Mouse (Mus musculus): ENCODE measurements around the gene 1700025G04Rik. TPM values are rescaled to one million over a fixed set of nuclear protein-coding genes. Genes with fewer than 3 reads are reported as not detected.

Gene 1700025G04Rik
- total and polyA plus RNA-seq, 2 experiments = 0.39 to 1.1 TPM

- no peak overlapping the region for H3K9ac ChIP-seq (ENCODE audit: low read depth, low read length)
- TF ChIP-seq CTCF (IDR thresholded peaks at IDR 0.05; ENCODE audit: low read depth, low read length) (no peak), POLR2A (IDR thresholded peaks at IDR 0.05; ENCODE audit: extremely low read depth, insufficient read depth, low read length) (no peak)
- no peaks in the 10 kb centered on the region for H3K36me3 ChIP-seq (ENCODE audit: control insufficient read depth, insufficient read depth, low read length)
- no peak overlapping the region for H3K27ac ChIP-seq (replicated peaks; ENCODE audit: insufficient read depth, low read depth, low read length)
- no peak overlapping the region for H3K4me3 ChIP-seq (ENCODE audit: insufficient read depth, low read depth, low read length)
- no peak for DNase-seq (ENCODE audit: extremely low read depth, low read depth, low spot score)
- 85% methylated on average over 8 of the region's 8 CpGs for WGBS
- no peaks in the 10 kb centered on the region for H3K27me3 ChIP-seq (ENCODE audit: control insufficient read depth, insufficient read depth, low read length)
- H3K79me2 ChIP-seq (ENCODE audit: control insufficient read depth, insufficient read depth, low read length) = no peaks in the 10 kb centered on the region
- 0 out of 2 replicates have a peak, but pooled peaks cover 2% of the 10 kb centered on the region for H3K4me1 ChIP-seq (ENCODE audit: control insufficient read depth, insufficient read depth, low read length)
Measured at GRCm38 (mm10) chr1:152039588-152039987, 50.3 kb downstream of the 1700025G04Rik start.

- H3K79me2 ChIP-seq (ENCODE audit: control insufficient read depth, insufficient read depth, low read length) = no peaks in the 10 kb centered on the region
- 57% methylated on average over 9 of the region's 9 CpGs for WGBS
- no peaks in the 10 kb centered on the region for H3K27me3 ChIP-seq (ENCODE audit: control insufficient read depth, insufficient read depth, low read length)
- DNase-seq (ENCODE audit: extremely low read depth, low read depth, low spot score) = no peak
- H3K36me3 ChIP-seq (ENCODE audit: control insufficient read depth, insufficient read depth, low read length) = no peaks in the 10 kb centered on the region
- TF ChIP-seq POLR2A (IDR thresholded peaks at IDR 0.05; ENCODE audit: extremely low read depth, insufficient read depth, low read length) (no peak), CTCF (IDR thresholded peaks at IDR 0.05; ENCODE audit: low read depth, low read length) (no peak)
- H3K27ac ChIP-seq (replicated peaks; ENCODE audit: insufficient read depth, low read depth, low read length) = no peak overlapping the region
- no peak overlapping the region for H3K4me3 ChIP-seq (ENCODE audit: insufficient read depth, low read depth, low read length)
- no peak overlapping the region for H3K9ac ChIP-seq (ENCODE audit: low read depth, low read length)
- 0 out of 2 replicates have a peak, but pooled peaks cover 2% of the 10 kb centered on the region for H3K4me1 ChIP-seq (ENCODE audit: control insufficient read depth, insufficient read depth, low read length)
Measured at GRCm38 (mm10) chr1:152038086-152038485, 51.8 kb downstream of the 1700025G04Rik start.

- no peak overlapping the region for H3K9ac ChIP-seq (ENCODE audit: low read depth, low read length)
- H3K27ac ChIP-seq (replicated peaks; ENCODE audit: insufficient read depth, low read depth, low read length) = no peak overlapping the region
- no peak for TF ChIP-seq CTCF (IDR thresholded peaks at IDR 0.05; ENCODE audit: low read depth, low read length)
- no peak for TF ChIP-seq POLR2A (IDR thresholded peaks at IDR 0.05; ENCODE audit: extremely low read depth, insufficient read depth, low read length)
- H3K4me3 ChIP-seq (ENCODE audit: insufficient read depth, low read depth, low read length) = no peak overlapping the region
- 20% methylated on average over 4 of the region's 4 CpGs for WGBS
- H3K79me2 ChIP-seq (ENCODE audit: control insufficient read depth, insufficient read depth, low read length) = no peaks in the 10 kb centered on the region
- H3K4me1 ChIP-seq (ENCODE audit: control insufficient read depth, insufficient read depth, low read length) = 0 out of 2 replicates have a peak, but pooled peaks cover 2% of the 10 kb centered on the region
- H3K36me3 ChIP-seq (ENCODE audit: control insufficient read depth, insufficient read depth, low read length) = no peaks in the 10 kb centered on the region
- DNase-seq (ENCODE audit: extremely low read depth, low read depth, low spot score) = no peak
- H3K27me3 ChIP-seq (ENCODE audit: control insufficient read depth, insufficient read depth, low read length) = no peaks in the 10 kb centered on the region
Measured at GRCm38 (mm10) chr1:152037589-152037988, 52.3 kb downstream of the 1700025G04Rik start.

- TF ChIP-seq POLR2A (IDR thresholded peaks at IDR 0.05; ENCODE audit: extremely low read depth, insufficient read depth, low read length) = no peak
- no peak for TF ChIP-seq CTCF (IDR thresholded peaks at IDR 0.05; ENCODE audit: low read depth, low read length)
- Histone ChIP-seq H3K9ac (ENCODE audit: low read depth, low read length) (no peak overlapping the region), H3K4me3 (ENCODE audit: insufficient read depth, low read depth, low read length) (no peak overlapping the region), H3K27me3 (ENCODE audit: control insufficient read depth, insufficient read depth, low read length) (no peaks in the 10 kb centered on the region), H3K79me2 (ENCODE audit: control insufficient read depth, insufficient read depth, low read length) (no peaks in the 10 kb centered on the region), H3K4me1 (ENCODE audit: control insufficient read depth, insufficient read depth, low read length) (0 out of 2 replicates have a peak, but pooled peaks cover 2% of the 10 kb centered on the region), H3K27ac (replicated peaks; ENCODE audit: insufficient read depth, low read depth, low read length) (no peak overlapping the region), H3K36me3 (ENCODE audit: control insufficient read depth, insufficient read depth, low read length) (no peaks in the 10 kb centered on the region)
- WGBS = 78% methylated on average over 7 of the region's 7 CpGs
- no peak for DNase-seq (ENCODE audit: extremely low read depth, low read depth, low spot score)
Measured at GRCm38 (mm10) chr1:152034766-152035165, 55.2 kb downstream of the 1700025G04Rik start.

GRCm38 (mm10) chr1:152033731-152034130 lies 56.2 kb downstream of the 1700025G04Rik start:
- TF ChIP-seq POLR2A (IDR thresholded peaks at IDR 0.05; ENCODE audit: extremely low read depth, insufficient read depth, low read length) = no peak
- TF ChIP-seq CTCF (IDR thresholded peaks at IDR 0.05; ENCODE audit: low read depth, low read length) = no peak
- no peak overlapping the region for H3K27ac ChIP-seq (replicated peaks; ENCODE audit: insufficient read depth, low read depth, low read length)
- 89% methylated on average over 3 of the region's 3 CpGs for WGBS
- H3K4me3 ChIP-seq (ENCODE audit: insufficient read depth, low read depth, low read length) = no peak overlapping the region
- DNase-seq (ENCODE audit: extremely low read depth, low read depth, low spot score) = no peak
- H3K9ac ChIP-seq (ENCODE audit: low read depth, low read length) = no peak overlapping the region
- H3K4me1 ChIP-seq (ENCODE audit: control insufficient read depth, insufficient read depth, low read length) = 0 out of 2 replicates have a peak, but pooled peaks cover 2% of the 10 kb centered on the region
- H3K79me2 ChIP-seq (ENCODE audit: control insufficient read depth, insufficient read depth, low read length) = no peaks in the 10 kb centered on the region
- H3K27me3 ChIP-seq (ENCODE audit: control insufficient read depth, insufficient read depth, low read length) = no peaks in the 10 kb centered on the region
- no peaks in the 10 kb centered on the region for H3K36me3 ChIP-seq (ENCODE audit: control insufficient read depth, insufficient read depth, low read length)

GRCm38 (mm10) chr1:152032144-152032543 lies 57.8 kb downstream of the 1700025G04Rik start:
- TF ChIP-seq POLR2A (IDR thresholded peaks at IDR 0.05; ENCODE audit: extremely low read depth, insufficient read depth, low read length) (no peak), CTCF (IDR thresholded peaks at IDR 0.05; ENCODE audit: low read depth, low read length) (no peak)
- WGBS = 85% methylated on average over 5 of the region's 5 CpGs
- no peak overlapping the region for H3K9ac ChIP-seq (ENCODE audit: low read depth, low read length)
- DNase-seq (ENCODE audit: extremely low read depth, low read depth, low spot score) = peak; percentile 45
- no peaks in the 10 kb centered on the region for H3K79me2 ChIP-seq (ENCODE audit: control insufficient read depth, insufficient read depth, low read length)
- H3K27me3 ChIP-seq (ENCODE audit: control insufficient read depth, insufficient read depth, low read length) = no peaks in the 10 kb centered on the region
- H3K36me3 ChIP-seq (ENCODE audit: control insufficient read depth, insufficient read depth, low read length) = no peaks in the 10 kb centered on the region
- H3K4me3 ChIP-seq (ENCODE audit: insufficient read depth, low read depth, low read length) = no peak overlapping the region
- 0 out of 2 replicates have a peak overlapping the region, but pooled peaks have one; percentile 35 for H3K27ac ChIP-seq (replicated peaks; ENCODE audit: insufficient read depth, low read depth, low read length)
- 0 out of 2 replicates have a peak, but pooled peaks cover under 1% of the 10 kb centered on the region for H3K4me1 ChIP-seq (ENCODE audit: control insufficient read depth, insufficient read depth, low read length)

All from liver, adult 2 months (tissue).